Mouse (Mus musculus) adipocyte (in vitro differentiated cells): Measurements from ENCODE around the gene Csf3.

ENCODE experiments used
- DNase-seq: peaks from one replicate; pipeline ENCODE4 v3.0.0-alpha.2; 2016; ENCODE audit warnings: low spot score

Csf3 gene

GRCm38 (mm10) chr11:98747804-98748505 lies 46.9 kb downstream of the Csf3 start:
- DNase-seq: no peak

GRCm38 (mm10) chr11:98748506-98749416 lies 47.7 kb downstream of the Csf3 start:
- DNase-seq: no peak

GRCm38 (mm10) chr11:98749716-98750115 lies 48.7 kb downstream of the Csf3 start:
- no peak for DNase-seq

- DNase-seq: peak; percentile 92
Observed at GRCm38 (mm10) chr11:98750351-98751201, 49.5 kb downstream of the Csf3 start.

GRCm38 (mm10) chr11:98751221-98751782 lies 50.2 kb downstream of the Csf3 start:
- no peak for DNase-seq

GRCm38 (mm10) chr11:98752562-98753140 lies 51.6 kb downstream of the Csf3 start:
- DNase-seq: no peak
